8 mouse cellular contexts compared by ENCODE assay signal in the genomic region with DNA sequence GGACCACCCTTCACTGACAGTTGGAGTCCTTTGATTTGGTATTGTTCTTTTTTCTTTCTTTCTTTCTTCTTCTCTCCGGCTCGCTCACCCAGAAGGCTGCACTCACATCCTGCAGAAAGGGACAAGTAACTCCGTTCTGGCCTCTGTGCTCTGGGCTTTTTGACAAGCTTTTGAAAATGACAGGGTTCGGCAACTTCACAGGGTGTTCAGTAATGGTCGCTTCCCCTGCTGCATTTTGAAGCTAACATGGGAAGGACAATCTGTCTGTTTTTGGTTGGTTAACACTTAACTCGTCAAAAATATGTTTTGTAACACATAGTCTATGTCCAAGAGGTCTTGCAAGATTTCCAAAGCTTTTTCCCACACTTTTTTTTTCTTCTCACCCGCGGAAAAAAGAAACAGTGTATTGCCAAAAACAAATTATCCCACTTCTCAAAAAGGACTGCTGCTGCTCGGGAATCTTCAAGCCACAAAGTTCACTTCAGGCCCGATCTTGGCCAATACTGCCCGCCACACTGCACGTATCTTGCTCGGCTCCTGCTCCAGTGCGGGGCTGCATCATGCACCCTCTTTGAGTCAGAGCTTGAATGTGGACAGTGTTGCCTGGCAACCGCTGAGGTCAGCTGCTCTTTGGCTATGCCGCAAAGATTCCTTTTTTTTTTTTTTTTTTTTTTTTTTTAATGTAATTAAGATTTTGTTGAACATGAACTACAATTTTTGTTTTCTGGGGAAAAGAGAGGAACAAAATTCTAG.
DNase-seq lines count a peak whose midpoint lies in the region; ATAC-seq and TF ChIP-seq lines count a peak whose summit lies in the region.

No protein-coding gene starts in this region.

- H3ac ChIP-seq in myocyte (ENCODE audit: control insufficient read depth, insufficient read length) = no peak overlapping the region

- no peaks in the 10 kb centered on the region for H3K36me3 ChIP-seq in lung, embryonic 14.5 days (ENCODE audit: insufficient read depth)
- no peaks in the 10 kb centered on the region for H3K36me3 ChIP-seq in hindbrain, embryonic 10.5 days
- H3K36me3 ChIP-seq in myocyte (ENCODE audit: control insufficient read depth, insufficient read depth) = no peaks in the 10 kb centered on the region

- ATAC-seq in lung, embryonic 14.5 days (ENCODE audit: insufficient read depth) = peak; percentile 92; the same call in 1 of the 2 replicates

- no peak for TF ChIP-seq POLR2A in myocyte (IDR thresholded peaks at IDR 0.05; ENCODE audit: insufficient read length, low read depth)

- H3K4me2 ChIP-seq in lung, embryonic 14.5 days = peak overlapping the region; percentile 37; the same call in 1 of the 2 replicates
- peak overlapping the region; percentile 66 for H3K4me2 ChIP-seq in myocyte (ENCODE audit: low read depth)

- H3K9ac ChIP-seq in lung, embryonic 14.5 days = no peak overlapping the region

- 45% methylated on average over 16 of the region's 16 CpGs for whole genome bisulfite sequencing in lung, embryonic 14.5 days
- 54% methylated on average over 16 of the region's 16 CpGs for WGBS in hindbrain, embryonic 10.5 days

- H3K79me2 ChIP-seq in myocyte (ENCODE audit: control insufficient read depth, insufficient read depth) = no peaks in the 10 kb centered on the region

- peak; percentile 20 for DNase-seq in adrenal gland, adult 2 months
- DNase-seq in adrenal gland, adult 8-10 months = no peak
- DNase-seq in lung, embryonic 14.5 days = peak; percentile 67
- DNase-seq in lung, postnatal 25 days (ENCODE audit: low spot score) = no peak
- peak; percentile 46 for DNase-seq in hindbrain, embryonic 10.5 days (ENCODE audit: low spot score)
- no peak for DNase-seq in B cell, adult 2 months
- no peak for DNase-seq in spleen, postnatal 36 days (ENCODE audit: low spot score in 2 of 2)

- no peak for TF ChIP-seq CTCF in lung, embryonic 14.5 days (IDR thresholded peaks at IDR 0.05; ENCODE audit: low read depth)

- H3K27me3 ChIP-seq in lung, embryonic 14.5 days (ENCODE audit: insufficient read depth, low read length) = no peaks in the 10 kb centered on the region
- H3K27me3 ChIP-seq in hindbrain, embryonic 10.5 days (ENCODE audit: insufficient read depth, poor library complexity, severe bottlenecking) = no peaks in the 10 kb centered on the region
- no peaks in the 10 kb centered on the region for H3K27me3 ChIP-seq in myocyte (ENCODE audit: control insufficient read depth, insufficient read depth, insufficient read length)

- H3K27ac ChIP-seq in lung, embryonic 14.5 days (ENCODE audit: low read depth) = no peak overlapping the region
- H3K27ac ChIP-seq in hindbrain, embryonic 10.5 days = no peak overlapping the region

- H3K4me3 ChIP-seq in lung, embryonic 14.5 days (ENCODE audit: low read depth, low read length) = no peak overlapping the region
- H3K4me3 ChIP-seq in hindbrain, embryonic 10.5 days = no peak overlapping the region
- H3K4me3 ChIP-seq in myocyte = no peak overlapping the region

- no peaks in the 10 kb centered on the region for H3K9me3 ChIP-seq in lung, embryonic 14.5 days (ENCODE audit: low read depth, low read length)
- H3K9me3 ChIP-seq in hindbrain, embryonic 10.5 days = no peaks in the 10 kb centered on the region

- no peaks in the 10 kb centered on the region for H3K4me1 ChIP-seq in lung, embryonic 14.5 days (ENCODE audit: insufficient read depth)
- H3K4me1 ChIP-seq in hindbrain, embryonic 10.5 days (replicated peaks) = 0 out of 2 replicates have a peak, but pooled peaks cover 2% of the 10 kb centered on the region

TF ChIP-seq in myocyte, 11 proteins besides CTCF, POLR2A, EP300 and RAD21:
- TF ChIP-seq REST (IDR thresholded peaks at IDR 0.05; ENCODE audit: insufficient read depth, insufficient read length) = no peak
- TF ChIP-seq E2F4 (IDR thresholded peaks at IDR 0.05; ENCODE audit: insufficient read depth) = no peak
- TF ChIP-seq TCF3 (IDR thresholded peaks at IDR 0.05; ENCODE audit: insufficient read length, low read depth) = no peak
- TF ChIP-seq CEBPB (IDR thresholded peaks at IDR 0.05; ENCODE audit: insufficient read depth, poor library complexity, severe bottlenecking) = no peak
- TF ChIP-seq TCF12 (IDR thresholded peaks at IDR 0.05; ENCODE audit: insufficient read depth, poor library complexity, severe bottlenecking) = no peak
- TF ChIP-seq MYOG (IDR thresholded peaks at IDR 0.05; ENCODE audit: control insufficient read depth in 1 of 3, insufficient read depth in 1 of 3, insufficient read length in 2 of 3, low read depth in 2 of 3) = peak in 2 of 3 experiments; percentile 30 to 37
- no peak for TF ChIP-seq POLR2AphosphoS2 (IDR thresholded peaks at IDR 0.05; ENCODE audit: insufficient read length, low read depth)
- no peak for TF ChIP-seq MAX (IDR thresholded peaks at IDR 0.05; ENCODE audit: low read depth)
- peak; percentile 54 for TF ChIP-seq USF1 (IDR thresholded peaks at IDR 0.05; ENCODE audit: low read depth)
- TF ChIP-seq MYOD1 (IDR thresholded peaks at IDR 0.05; ENCODE audit: control insufficient read depth in 1 of 3, insufficient read length in 2 of 3, low read depth in 2 of 3) = peak in 2 of 3 experiments; percentile 21 to 37
- no peak for TF ChIP-seq SRF (IDR thresholded peaks at IDR 0.05; ENCODE audit: control insufficient read depth, insufficient read length, low read depth)
TF ChIP-seq in myocyte: peak in this region for 3.

Comparison
In these comparisons a context has a peak if more than half of its experiments do, and no peak if none do; other contexts are left out.
1. DNase-seq: peak in adrenal gland, adult 2 months (single experiment), lung, embryonic 14.5 days (single experiment) and hindbrain, embryonic 10.5 days (single experiment); none in adrenal gland, adult 8-10 months (single experiment), lung, postnatal 25 days (single experiment), B cell, adult 2 months (0 of 2) and spleen, postnatal 36 days (0 of 2).